Mouse (Mus musculus): Measurements from ENCODE around the gene Procr. TPM values are rescaled to one million over a fixed set of nuclear protein-coding genes. Genes with fewer than 3 reads are reported as not detected.
"Not testable (repeated sequence)": the region's sequence is repeated elsewhere in the genome, so short reads cannot be mapped to it uniquely, and the experiment has no call there.

Procr gene
- total RNA-seq (2021) = under 1 TPM; 0.82 to 0.86 TPM

DNA sequence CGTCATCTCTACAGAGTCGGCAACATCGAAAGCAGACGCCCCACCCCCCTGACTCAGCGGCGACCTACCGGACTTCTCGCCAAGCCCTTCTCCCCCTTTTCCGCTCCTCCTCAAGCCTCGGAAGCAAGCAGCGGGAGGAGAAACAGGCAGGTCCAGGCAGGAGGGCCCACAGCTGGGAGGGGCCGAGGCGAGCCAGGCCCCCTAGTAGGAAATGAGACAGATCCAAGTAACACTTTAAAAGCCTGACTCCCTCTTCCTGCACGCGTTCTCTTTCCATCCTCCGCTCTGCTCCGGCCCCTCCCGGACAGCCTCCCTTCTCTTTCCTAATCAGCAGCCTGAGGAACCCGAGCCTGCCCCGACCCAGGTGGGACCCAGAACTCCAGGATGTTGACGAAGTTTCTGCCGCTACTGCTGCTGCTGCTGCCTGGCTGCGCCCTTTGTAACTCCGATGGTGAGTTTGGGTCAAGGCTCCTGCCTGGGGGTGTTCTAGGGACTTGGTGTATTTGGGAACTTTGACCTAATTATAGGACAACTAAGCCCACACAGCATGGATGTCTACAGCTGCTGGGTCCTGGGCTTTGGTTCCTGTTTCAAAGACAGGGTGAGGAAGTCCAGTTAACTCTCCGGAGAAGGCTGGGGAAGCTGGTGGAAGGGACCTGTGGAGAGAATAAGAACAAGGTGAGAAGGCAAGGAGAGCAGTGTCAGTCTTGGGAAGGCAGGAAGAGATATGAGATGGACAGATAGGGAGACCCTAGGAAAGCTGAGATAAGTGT, at the start of gene Procr:
Gene Procr, plus strand, starts transcription at position 104 of the 773 bp plus-strand sequence.
- DNase-seq (ENCODE audit: low spot score in 2 of 2) = no peak
- intact Hi-C loops (cut with DNase I) = no loop called here

DNA sequence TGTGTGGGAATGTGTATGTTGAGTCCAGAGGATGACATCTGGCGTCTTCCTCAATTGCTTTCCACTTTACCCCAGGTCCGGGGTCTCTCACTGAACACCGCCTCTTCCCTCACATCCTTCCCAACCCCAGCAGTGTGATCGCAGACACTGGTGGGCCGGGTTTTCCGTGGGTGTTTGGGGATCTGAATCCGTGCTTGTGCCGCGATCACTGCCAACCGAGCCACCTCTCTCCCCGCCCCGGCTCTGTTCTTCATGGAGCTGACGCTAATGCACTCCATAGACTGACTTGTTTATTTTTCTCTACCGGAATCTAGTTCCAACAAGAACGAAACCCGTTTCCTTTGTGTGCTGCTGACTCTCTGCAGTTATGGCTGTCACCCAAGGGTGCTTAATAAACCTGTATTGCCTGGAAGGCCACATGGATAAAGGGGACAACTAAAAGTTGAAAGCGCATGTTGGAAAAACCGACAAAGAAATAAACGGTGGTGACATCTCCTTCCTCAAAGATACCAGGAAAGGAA, 49.5 kb upstream of the Procr start:
- no peak for DNase-seq (ENCODE audit: low spot score in 2 of 2)

DNA sequence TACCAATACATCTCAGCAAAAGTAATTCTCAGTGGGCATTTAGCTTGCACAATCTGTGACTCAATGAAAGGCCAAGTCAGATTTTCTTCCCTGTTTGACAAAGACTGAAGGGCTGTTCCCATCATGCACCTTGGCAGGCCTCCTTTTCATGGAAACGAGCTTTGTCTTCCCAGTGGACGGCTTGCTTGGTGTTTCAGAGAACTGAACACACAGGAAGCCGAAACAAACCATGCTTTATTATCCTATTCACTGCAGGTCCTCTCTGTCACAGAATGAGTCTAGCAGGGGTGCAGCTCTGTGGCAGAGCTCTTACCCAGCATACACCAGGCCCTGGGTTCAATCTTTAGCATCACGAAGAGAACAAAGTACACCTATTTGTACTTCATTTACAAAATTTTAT, 47.3 kb upstream of the Procr start:
- no peak for DNase-seq (ENCODE audit: low spot score in 2 of 2)
- intact Hi-C loops (cut with DNase I) = no loop called here

More for the DNA sequence above, 49.5 kb upstream of the Procr start:
- intact Hi-C loops (cut with DNase I) = no loop called here

DNA sequence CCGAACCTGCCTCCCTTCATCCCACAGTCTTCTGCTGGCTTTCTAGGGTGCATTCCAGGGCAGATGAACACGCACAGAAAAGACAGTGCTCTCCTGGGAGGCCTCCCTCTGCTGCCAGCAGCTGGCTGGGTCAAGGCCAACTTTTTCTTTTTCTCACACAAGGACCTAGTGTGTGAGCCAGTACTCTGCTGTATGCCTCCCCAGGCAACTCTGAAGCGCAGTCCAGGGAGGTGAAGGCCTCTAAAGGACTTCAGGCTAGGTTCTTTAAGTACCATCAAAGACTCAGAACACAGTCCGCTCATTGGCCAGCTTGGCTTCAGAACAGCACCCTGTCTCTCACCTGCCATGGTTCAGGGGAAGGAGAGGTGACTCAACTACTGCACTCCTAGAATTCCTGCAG, 43.7 kb upstream of the Procr start:
- intact Hi-C loops (cut with DNase I) = no loop called here
- DNase-seq (ENCODE audit: low spot score in 2 of 2) = no peak

DNA sequence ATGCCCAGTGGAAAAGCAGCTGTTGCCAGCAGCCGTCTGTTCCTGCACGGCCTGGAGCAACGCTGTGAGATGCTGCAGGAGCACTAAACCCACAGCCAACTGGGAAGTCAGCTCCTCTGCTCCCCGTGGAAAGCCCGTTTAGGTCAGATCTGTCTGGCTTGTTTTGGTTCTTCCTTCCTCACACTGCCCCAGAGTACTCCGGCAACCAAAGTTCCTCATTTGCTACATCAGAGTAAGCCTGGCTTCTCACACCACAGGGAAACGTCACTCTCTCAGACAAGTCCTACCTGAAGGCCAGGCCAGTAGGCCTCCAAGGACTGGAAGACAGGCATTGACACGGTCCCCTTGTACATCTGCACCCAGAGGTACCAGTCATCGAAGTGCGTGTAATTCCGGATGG, 40.4 kb upstream of the Procr start:
- intact Hi-C loops (cut with DNase I) = no loop called here
- DNase-seq (ENCODE audit: low spot score in 2 of 2) = no peak

DNA sequence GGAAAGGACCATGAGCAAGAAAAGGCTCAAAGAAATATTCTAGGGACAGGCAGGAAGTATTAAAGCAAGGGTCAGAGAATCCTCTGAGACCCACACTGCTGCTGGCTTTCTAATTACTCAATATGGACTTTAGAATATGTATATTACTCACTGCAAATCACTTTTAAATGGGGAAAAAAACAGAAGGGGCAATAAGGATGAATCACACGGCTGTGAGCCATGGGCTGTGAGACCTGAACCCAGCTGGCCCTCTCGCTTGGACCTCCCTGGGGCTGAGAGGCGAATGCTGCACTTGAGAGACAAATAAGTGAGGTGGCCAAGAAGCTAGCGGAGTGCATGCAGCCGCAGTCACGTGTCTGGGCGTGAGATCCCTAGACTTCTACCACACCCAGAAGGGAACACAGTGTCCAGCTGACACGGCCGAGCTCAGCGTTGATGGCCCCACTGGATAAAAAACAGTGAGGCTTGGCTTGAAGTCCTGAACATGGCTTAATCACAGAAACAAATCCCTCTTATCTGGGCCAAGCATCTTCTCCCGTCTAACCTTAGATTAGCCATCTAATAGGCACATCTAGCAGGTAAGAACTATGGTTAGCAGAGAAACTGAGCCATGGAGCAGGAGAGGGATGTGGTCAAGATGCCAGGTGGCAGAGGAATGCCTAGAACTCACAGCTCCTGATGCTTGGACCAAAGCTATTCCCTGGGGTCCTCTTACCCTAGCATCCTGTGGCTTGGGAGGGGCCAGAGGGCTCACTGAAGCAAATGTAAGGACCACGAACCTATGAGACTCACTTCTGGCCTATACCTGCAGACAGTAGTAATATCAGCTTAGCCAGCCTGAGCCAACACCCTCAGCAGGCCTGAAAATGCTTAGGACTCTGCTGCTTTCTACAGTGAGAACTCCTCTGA, 33.6 kb upstream of the Procr start:
- intact Hi-C loops (cut with DNase I) = no loop called here
- no peak for DNase-seq (ENCODE audit: low spot score in 2 of 2)

DNA sequence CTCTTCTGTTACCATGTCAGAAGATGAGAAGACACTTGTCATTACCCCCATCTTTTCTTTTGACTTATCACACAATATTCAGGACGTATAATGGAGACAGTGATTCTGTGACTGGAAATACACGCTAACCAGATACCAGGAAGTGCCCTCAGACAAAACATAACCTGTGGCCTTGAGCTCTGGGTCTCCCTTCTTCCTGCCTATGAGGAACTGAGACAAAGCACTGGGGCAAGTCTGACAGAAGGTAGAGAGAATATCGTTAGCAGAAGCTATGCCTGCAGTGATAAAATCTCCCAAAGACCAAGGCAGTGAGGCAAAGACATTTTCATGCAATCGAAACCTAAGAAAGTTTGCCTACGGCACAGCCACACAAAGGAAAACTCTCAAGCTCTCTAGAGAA, 30.3 kb upstream of the Procr start:
- intact Hi-C loops (cut with DNase I) = no loop called here
- DNase-seq (ENCODE audit: low spot score in 2 of 2) = no peak

DNA sequence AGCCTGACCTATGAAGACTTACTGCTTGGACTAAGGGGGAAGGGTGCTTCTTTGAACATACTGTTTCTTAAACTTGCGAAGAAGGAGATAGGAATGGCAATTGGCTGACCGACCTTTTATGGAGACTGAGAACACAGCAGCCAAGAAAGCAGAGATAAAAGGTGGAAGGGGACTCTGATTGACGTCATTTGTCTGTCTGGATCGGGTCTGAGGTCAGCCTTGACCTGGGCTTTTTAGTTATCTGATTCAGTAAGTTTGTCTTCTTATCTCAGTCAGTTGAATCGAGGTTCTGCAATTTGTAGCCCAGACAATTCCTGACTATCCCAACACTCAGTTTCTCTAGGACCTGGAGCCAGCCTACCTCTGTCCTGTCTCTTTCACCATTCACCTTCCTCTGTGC, 26.9 kb upstream of the Procr start:
- intact Hi-C loops (cut with DNase I) = no loop called here
- no peak for DNase-seq (ENCODE audit: low spot score in 2 of 2)

DNA sequence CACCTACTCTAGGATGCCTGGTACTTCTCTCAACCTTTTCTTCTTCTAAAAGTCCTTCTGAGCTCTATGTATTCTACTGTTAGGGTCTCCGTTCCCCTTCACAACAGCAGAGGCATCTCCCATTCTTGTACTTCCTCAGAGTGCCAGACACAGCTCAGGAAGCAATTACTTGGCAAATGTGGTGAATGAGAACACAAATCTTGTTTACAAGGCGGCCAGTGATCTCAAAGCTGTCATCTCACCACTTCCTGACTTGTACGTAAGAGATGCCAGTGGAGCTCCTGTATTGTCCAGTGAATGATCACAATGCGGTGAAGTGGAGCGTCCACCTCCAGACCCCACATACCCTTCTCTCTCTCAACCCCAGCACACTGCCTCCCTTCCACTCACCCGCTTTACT, 26.4 kb upstream of the Procr start:
- DNase-seq (ENCODE audit: low spot score in 2 of 2) = no peak
- intact Hi-C loops (cut with DNase I) = no loop called here

DNA sequence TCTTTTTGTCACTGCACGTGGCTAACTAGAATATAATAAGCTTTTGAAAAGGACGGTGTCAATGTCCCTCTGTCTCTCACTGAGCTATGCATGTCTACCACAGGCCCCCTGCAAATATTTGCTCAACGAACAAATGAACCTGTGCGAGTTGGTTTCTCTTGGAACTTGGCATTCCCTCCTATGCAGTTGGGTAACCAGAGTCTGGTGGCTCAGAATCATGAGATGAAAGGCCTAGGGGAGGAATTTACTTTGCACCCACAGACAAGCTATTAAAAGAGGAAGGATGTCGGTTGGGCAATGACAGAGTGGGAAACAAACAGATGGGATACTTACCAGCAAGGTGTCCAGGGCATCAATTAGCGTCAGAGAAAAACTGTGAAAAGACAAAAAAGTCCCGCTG, 24.6 kb upstream of the Procr start:
- intact Hi-C loops (cut with DNase I) = no loop called here
- no peak for DNase-seq (ENCODE audit: low spot score in 2 of 2)

DNA sequence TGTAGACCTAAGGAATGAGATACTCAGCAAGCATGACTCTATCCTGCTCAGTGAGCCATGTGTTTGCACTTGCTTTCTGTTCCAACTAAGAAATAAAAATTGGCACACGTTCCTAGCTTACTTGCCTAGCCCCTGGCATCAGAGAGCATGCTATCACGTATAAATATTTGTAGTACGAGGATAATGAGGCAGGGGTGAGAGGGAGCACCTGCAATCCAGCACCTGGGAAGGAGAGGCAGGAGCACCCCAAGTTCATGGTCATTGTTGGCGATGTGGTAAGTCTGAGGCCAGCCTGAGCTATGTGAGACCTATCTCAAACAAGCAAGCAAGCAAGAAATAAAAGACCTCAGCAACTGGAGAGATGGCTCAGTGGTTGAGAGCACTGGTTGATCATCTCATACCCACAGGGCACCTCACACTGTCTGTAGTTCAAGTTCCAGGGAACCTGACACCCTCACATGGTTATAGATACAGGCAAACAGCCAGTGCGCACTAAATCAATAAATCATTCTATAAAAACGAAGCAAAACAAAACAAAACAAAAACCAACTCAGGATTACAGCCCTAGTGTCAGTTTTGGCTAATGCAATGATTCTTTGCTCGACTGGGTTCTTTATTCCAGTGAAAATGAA, 23.0 kb upstream of the Procr start:
- no peak for DNase-seq (ENCODE audit: low spot score in 2 of 2)
- intact Hi-C loops (cut with DNase I) = no loop called here

DNA sequence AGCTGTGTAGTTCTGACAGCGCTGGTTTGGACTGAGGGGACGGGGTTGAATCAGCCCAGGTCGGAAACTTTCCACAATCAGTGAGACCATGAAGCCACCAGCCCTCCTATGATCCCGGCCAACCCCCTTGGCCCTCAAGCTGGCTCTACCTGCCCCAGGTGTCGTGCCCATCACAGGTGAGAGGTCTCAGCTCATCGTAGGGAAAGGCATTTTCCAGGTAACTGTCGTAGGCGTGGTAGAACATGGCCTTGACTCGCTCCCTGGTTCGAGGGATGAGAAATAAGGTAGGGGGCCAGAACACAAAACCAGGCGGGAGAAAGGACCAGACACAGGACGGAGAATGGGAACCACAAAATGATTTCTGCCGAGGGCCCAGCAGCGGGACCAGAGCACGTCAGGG, 22.2 kb upstream of the Procr start:
- intact Hi-C loops (cut with DNase I) = no loop called here
- DNase-seq (ENCODE audit: low spot score in 2 of 2) = no peak

DNA sequence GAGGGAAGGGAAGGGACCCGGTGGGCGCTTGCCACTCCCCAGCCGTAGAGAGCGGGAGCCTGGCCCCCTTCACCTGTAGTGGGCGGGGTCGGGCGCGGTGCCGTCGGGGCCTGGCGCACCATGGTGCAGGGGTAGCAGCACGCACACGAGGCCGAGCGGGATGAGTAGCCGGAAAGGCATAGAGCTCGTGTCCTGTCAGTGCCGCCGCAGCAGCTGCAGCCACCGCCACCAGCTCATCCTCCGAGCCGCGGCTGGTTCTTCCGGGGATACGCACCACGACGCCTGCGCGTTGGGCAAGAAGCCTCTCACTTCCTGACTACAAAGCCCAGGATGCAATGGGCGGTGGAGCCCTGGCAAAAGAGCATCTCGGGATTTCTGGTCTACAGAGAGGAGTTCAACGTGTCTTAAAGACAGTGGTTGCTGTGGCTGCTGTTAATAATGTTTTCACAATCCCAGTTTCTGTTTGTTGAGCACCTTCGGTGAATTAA, 21.7 kb upstream of the Procr start, which contains the start of gene Edem2:
Gene Edem2, minus strand, starts transcription at position 318 of the 488 bp plus-strand sequence.
- DNase-seq (ENCODE audit: low spot score in 2 of 2) = peak; percentile 89 to 90

DNA sequence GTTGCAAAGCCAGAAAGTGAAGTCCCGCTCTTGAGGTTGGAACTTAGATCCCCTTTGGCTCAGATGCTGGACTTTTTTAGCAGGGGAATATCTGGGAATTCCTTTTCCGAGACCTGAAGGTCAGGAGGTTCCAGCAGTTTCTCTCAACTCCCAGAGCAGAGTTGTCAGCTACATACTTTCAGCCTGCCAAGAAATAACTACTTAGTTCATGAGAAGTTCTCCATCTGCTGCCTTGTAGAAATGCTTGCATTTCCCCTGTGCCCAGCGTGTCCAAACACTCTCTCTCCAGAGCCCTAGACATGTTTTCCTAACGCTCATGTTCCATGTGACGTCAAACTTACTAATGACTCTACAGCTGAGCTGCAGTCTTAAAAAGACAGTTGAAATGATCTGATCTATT, 15.8 kb upstream of the Procr start:
- intact Hi-C loops (cut with DNase I) = no loop called here
- no peak for DNase-seq (ENCODE audit: low spot score in 2 of 2)

More for the DNA sequence above, 21.7 kb upstream of the Procr start, which contains the start of gene Edem2:
- intact Hi-C loops (cut with DNase I) = no loop called here

DNA sequence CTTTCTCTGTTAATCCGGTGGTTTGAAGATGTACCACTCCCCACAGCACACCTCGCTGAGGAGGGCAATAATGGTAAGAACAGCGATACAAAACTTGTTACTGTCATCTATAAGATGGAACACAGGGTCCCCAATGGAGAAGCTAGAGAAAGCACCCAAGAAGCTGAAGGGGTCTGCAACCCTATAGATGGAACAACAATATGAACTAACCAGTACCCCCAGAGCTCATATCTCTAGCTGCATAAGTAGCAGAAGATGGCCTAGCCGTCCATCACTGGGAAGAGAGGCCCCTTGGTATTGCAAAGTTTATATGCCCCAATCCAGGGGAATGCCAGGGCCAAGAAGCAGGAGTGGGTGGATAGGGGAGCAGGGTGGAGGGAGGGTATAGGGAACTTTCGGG, 15.2 kb upstream of the Procr start, which contains the start of gene Gm17581:
Gene Gm17581, minus strand, starts transcription at position 101 of the 400 bp plus-strand sequence.
- intact Hi-C loops (cut with DNase I); DNase-seq (ENCODE audit: low spot score in 2 of 2): not testable (repeated sequence)

DNA sequence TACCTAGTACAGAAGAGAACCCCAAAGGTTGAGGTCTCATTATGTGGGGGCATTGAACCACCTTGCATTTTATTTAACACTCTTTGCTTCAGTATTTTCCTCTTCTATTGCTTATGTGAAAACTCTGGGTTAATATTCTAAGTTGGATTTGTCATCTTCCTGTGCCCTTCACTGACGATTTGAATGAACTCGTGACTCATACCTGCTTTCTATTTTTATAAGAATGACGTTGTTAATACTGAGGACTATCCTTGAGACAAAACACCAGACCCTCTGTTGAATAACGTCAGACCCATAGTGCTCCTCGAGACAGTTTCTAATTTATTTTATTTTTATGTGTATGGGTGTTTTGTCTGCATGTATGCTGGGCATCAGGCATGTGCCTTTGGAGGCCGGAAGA, 14.0 kb upstream of the Procr start:
- intact Hi-C loops (cut with DNase I) = no loop called here
- DNase-seq (ENCODE audit: low spot score in 2 of 2) = no peak

DNA sequence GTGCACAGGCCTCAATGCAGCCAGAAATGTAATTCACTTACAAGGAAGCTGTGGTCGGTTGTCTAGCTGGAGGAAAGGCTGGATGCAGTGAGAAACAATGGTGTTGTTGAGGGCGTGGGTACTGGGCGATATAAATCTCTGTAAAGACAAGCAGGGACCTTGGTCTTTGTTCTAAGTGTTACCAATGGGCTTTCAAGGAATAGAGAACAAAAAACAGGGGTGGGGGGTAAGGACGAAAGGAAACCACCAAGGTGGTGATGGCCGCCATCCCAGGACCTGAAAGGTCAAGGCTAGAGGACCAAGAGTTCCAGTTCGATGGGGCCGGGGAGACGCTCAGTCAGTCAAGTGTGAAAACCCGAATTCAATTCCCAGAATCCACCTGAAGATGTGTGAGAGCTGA, 13.1 kb upstream of the Procr start:
- DNase-seq (ENCODE audit: low spot score in 2 of 2) = no peak
- intact Hi-C loops (cut with DNase I) = no loop called here

DNA sequence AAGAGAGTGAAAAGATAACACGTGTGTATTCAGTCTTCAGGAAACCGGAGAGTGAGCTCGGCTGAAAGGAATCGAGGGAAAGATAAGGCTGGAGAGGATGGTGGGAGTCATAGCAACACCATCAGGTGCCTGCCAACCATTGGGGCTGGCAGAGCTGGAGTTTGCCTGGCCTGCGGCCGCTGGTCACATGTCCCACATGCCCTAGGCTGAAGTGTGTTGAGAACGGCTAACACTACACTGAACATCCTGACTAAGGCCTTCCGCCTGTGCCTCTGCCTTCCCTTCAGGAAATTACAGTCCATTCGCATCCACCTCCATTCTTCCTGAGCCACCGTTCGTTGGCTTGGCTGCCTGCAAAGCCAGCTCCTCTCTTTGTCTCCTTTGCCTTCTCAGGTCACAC, 8.7 kb upstream of the Procr start:
- no peak for DNase-seq (ENCODE audit: low spot score in 2 of 2)
- intact Hi-C loops (cut with DNase I) = no loop called here

DNA sequence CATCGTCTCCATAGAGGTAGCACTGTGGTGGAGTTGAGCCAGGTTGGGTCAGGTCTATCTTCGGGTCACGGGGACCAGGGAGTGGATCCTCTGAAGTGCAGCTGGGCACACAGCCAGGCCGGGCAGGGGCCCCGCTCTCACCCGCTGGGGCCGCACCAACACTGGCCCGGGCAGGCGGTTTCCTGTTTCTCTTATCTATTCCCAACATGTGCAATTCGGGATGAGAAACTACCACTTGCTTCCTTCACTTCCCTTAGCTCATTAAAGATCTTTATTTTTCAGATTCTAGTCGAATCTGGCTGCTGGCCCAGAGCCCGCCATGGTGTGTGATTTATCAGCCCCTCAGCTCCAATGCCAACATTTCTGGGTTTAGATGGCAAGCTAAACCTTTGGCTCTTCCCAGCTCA, 8.0 kb upstream of the Procr start:
- intact Hi-C loops (cut with DNase I) = no loop called here
- no peak for DNase-seq (ENCODE audit: low spot score in 2 of 2)

DNA sequence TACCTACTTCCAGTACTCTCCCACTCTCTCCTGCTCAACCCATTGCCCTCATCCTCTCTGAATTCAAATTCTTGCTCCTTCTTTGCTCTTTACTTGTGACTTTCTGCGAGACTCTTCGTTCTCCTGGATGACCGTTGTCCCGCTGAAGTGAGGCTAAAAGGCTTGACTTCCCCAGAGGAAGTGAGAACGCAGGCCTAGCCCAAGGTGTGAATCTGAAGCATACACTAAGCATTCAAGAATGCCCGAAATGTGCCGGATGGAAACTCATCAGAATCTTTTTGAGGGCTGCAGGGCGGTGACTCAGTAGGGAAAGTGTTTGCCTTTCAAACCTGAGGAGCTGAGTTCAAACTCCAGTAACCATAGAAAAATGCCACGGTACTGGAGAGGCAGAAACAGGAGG, 7.6 kb upstream of the Procr start:
- no peak for DNase-seq (ENCODE audit: low spot score in 2 of 2)
- intact Hi-C loops (cut with DNase I) = no loop called here
